Mouse (Mus musculus): ENCODE measurements around the gene Rp2. TPM values are rescaled to one million over a fixed set of nuclear protein-coding genes. Genes with fewer than 3 reads are reported as not detected.
"Not testable (repeated sequence)": the region's sequence is repeated elsewhere in the genome, so short reads cannot be mapped to it uniquely, and the experiment has no call there.

Gene Rp2
- 18.9 and 20.9 TPM in 2 replicates for polyA plus RNA-seq (2014; fragmentation: Nextera tagmentation; extraction: Ambion mirVana)

DNA sequence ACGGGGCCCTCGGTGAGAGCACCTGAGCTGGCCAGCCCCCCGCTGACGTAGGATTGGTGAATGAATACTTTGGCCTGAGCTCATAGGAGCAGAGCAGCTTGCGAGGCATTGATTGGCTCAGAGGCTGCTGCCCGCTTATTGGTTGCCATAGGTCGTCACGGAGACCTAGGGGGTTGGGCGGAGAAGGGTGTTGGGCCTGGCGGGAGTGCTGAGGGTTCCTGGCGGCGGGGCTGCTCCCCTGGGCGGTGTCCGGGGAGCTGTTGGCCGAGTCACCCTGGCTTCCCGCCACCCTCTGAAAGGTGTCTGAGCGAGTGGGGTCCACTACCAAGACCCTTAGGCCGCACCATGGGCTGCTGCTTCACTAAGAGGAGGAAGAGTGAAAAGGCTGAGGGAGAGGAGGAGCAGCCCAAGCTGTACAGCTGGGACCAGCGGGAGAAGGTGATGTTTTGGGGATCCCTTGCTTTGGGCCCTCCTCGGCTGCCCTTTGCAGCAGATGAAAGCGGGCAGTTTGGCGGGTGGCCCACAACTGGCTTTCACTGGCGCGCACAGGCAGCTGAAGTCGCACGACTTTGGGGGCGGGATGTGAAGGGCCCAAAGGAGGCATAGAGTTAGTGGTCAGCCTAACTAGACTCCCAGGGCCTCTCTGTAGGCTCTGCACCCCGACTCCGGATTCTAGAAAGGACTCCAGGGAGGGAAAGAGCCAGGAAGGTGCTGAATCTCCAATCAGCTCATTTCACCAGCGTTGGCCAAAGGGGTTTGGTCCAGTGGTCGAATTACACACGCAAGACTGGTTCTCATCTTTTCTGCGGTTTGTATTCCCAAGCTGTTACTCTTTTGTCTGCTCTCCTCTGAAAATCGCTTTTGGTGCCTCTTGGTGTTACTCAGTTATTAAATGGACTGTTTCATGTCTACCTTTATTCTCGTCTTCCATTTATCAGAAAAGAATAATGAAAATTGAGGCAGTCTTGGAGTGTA is at the start of gene Rp2:
TSS of gene Rp2 (plus strand) at position 91 of the 975 bp plus-strand sequence.
- Histone ChIP-seq H3K27ac (ENCODE audit: low read depth) (peak within 1 kb of the TSS; percentile 27; the same call in 1 of the 2 replicates), H3K9me3 (ENCODE audit: control insufficient read depth, low read length) (no peaks in the 10 kb centered on the region), H3K4me1 (replicated peaks; ENCODE audit: control insufficient read depth, insufficient read depth, low read length) (no peaks in the 10 kb centered on the region), H3K36me3 (ENCODE audit: control insufficient read depth, insufficient read depth, low read length) (no peaks in the 10 kb centered on the region), H3K9ac (ENCODE audit: low read length) (peak within 1 kb of the TSS; percentile 61), H3K4me3 (ENCODE audit: low read depth, low read length) (peak within 1 kb of the TSS; percentile 56), H3K27me3 (replicated peaks; ENCODE audit: control insufficient read depth, insufficient read depth, low read length) (no peaks in the 10 kb centered on the region), H3K4me2 (ENCODE audit: low read length) (peak within 1 kb of the TSS; percentile 50)
- ATAC-seq (replicated peaks; ENCODE audit: low FRiP score, low TSS enrichment, low read depth) (peak; percentile 100), DNase-seq (ENCODE audit: low spot score) (peak; percentile 79)
- WGBS, result 12% methylated on average over 35 of the region's 35 CpGs

- H3K4me3 ChIP-seq (ENCODE audit: low read depth, low read length), result no peak overlapping the region
- H3K4me1 ChIP-seq (replicated peaks; ENCODE audit: control insufficient read depth, insufficient read depth, low read length), result no peaks in the 10 kb centered on the region
- ATAC-seq (replicated peaks; ENCODE audit: low FRiP score, low TSS enrichment, low read depth), result no peak
- no peaks in the 10 kb centered on the region for H3K9me3 ChIP-seq (ENCODE audit: control insufficient read depth, low read length)
- H3K4me2 ChIP-seq (ENCODE audit: low read length), result no peak overlapping the region
- no peak overlapping the region for H3K9ac ChIP-seq (ENCODE audit: low read length)
- H3K27me3 ChIP-seq (replicated peaks; ENCODE audit: control insufficient read depth, insufficient read depth, low read length), result no peaks in the 10 kb centered on the region
- 67% methylated on average over 1 of the region's 1 CpGs for WGBS
- H3K36me3 ChIP-seq (ENCODE audit: control insufficient read depth, insufficient read depth, low read length), result no peaks in the 10 kb centered on the region
- H3K27ac ChIP-seq (ENCODE audit: low read depth), result no peak overlapping the region
- DNase-seq (ENCODE audit: low spot score), result no peak
These were observed 31.5 kb upstream of the Rp2 start for GRCm38 (mm10) chrX:20332756-20333155.

GRCm38 (mm10) chrX:20335722-20336121 is 28.6 kb upstream of the Rp2 start:
- no peaks in the 10 kb centered on the region for H3K9me3 ChIP-seq (ENCODE audit: control insufficient read depth, low read length)
- no peaks in the 10 kb centered on the region for H3K36me3 ChIP-seq (ENCODE audit: control insufficient read depth, insufficient read depth, low read length)
- H3K4me2 ChIP-seq (ENCODE audit: low read length), result no peak overlapping the region
- H3K9ac ChIP-seq (ENCODE audit: low read length), result no peak overlapping the region
- no peaks in the 10 kb centered on the region for H3K4me1 ChIP-seq (replicated peaks; ENCODE audit: control insufficient read depth, insufficient read depth, low read length)
- no peak for ATAC-seq (replicated peaks; ENCODE audit: low FRiP score, low TSS enrichment, low read depth)
- no peak overlapping the region for H3K4me3 ChIP-seq (ENCODE audit: low read depth, low read length)
- peak; percentile 52 for DNase-seq (ENCODE audit: low spot score)
- H3K27me3 ChIP-seq (replicated peaks; ENCODE audit: control insufficient read depth, insufficient read depth, low read length), result no peaks in the 10 kb centered on the region
- 16% methylated on average over 2 of the region's 2 CpGs for WGBS
- no peak overlapping the region for H3K27ac ChIP-seq (ENCODE audit: low read depth)

GRCm38 (mm10) chrX:20344980-20345379 is 19.3 kb upstream of the Rp2 start:
- Histone ChIP-seq H3K4me2 (ENCODE audit: low read length) (no peak overlapping the region), H3K9me3 (ENCODE audit: control insufficient read depth, low read length) (no peaks in the 10 kb centered on the region), H3K9ac (ENCODE audit: low read length) (no peak overlapping the region), H3K4me3 (ENCODE audit: low read depth, low read length) (no peak overlapping the region), H3K4me1 (replicated peaks; ENCODE audit: control insufficient read depth, insufficient read depth, low read length) (no peaks in the 10 kb centered on the region), H3K27me3 (replicated peaks; ENCODE audit: control insufficient read depth, insufficient read depth, low read length) (no peaks in the 10 kb centered on the region), H3K36me3 (ENCODE audit: control insufficient read depth, insufficient read depth, low read length) (no peaks in the 10 kb centered on the region), H3K27ac (ENCODE audit: low read depth) (no peak overlapping the region)
- ATAC-seq (replicated peaks; ENCODE audit: low FRiP score, low TSS enrichment, low read depth), result no peak
- no peak for DNase-seq (ENCODE audit: low spot score)

- no peaks in the 10 kb centered on the region for H3K4me1 ChIP-seq (replicated peaks; ENCODE audit: control insufficient read depth, insufficient read depth, low read length)
- no peak overlapping the region for H3K27ac ChIP-seq (ENCODE audit: low read depth)
- H3K9ac ChIP-seq (ENCODE audit: low read length), result no peak overlapping the region
- DNase-seq (ENCODE audit: low spot score) (no peak), ATAC-seq (replicated peaks; ENCODE audit: low FRiP score, low TSS enrichment, low read depth) (no peak)
- no peaks in the 10 kb centered on the region for H3K36me3 ChIP-seq (ENCODE audit: control insufficient read depth, insufficient read depth, low read length)
- WGBS, result 63% methylated on average over 3 of the region's 3 CpGs
- no peaks in the 10 kb centered on the region for H3K9me3 ChIP-seq (ENCODE audit: control insufficient read depth, low read length)
- H3K4me2 ChIP-seq (ENCODE audit: low read length), result no peak overlapping the region
- H3K27me3 ChIP-seq (replicated peaks; ENCODE audit: control insufficient read depth, insufficient read depth, low read length), result no peaks in the 10 kb centered on the region
- no peak overlapping the region for H3K4me3 ChIP-seq (ENCODE audit: low read depth, low read length)
These were observed 17.9 kb upstream of the Rp2 start for GRCm38 (mm10) chrX:20346355-20346754.

DNA sequence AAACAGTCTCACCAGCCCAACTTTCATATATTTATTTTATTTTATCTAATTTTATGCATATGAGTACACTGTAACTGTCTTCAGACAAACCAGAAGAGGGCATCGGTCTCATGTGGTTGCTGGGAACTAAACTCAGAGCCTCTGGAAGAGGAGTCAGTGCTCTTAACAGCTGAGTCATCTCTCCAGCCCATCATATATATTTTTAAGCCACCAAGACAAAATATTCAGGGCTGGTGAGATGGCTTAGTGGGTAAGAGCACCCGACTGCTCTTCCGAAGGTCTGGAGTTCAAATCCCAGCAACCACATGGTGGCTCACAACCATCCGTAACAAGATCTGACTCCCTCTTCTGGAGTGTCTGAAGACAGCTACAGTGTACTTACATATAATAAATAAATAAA is 14.0 kb upstream of the Rp2 start:
- not testable (repeated sequence) for H3K36me3 ChIP-seq (ENCODE audit: control insufficient read depth, insufficient read depth, low read length); DNase-seq (ENCODE audit: low spot score); ATAC-seq (replicated peaks; ENCODE audit: low FRiP score, low TSS enrichment, low read depth); H3K4me1 ChIP-seq (replicated peaks; ENCODE audit: control insufficient read depth, insufficient read depth, low read length); H3K4me3 ChIP-seq (ENCODE audit: low read depth, low read length); H3K27ac ChIP-seq (ENCODE audit: low read depth); H3K9ac ChIP-seq (ENCODE audit: low read length); H3K9me3 ChIP-seq (ENCODE audit: control insufficient read depth, low read length); H3K27me3 ChIP-seq (replicated peaks; ENCODE audit: control insufficient read depth, insufficient read depth, low read length); H3K4me2 ChIP-seq (ENCODE audit: low read length)
- WGBS, result 85% methylated on average over 3 of the region's 4 CpGs

DNA sequence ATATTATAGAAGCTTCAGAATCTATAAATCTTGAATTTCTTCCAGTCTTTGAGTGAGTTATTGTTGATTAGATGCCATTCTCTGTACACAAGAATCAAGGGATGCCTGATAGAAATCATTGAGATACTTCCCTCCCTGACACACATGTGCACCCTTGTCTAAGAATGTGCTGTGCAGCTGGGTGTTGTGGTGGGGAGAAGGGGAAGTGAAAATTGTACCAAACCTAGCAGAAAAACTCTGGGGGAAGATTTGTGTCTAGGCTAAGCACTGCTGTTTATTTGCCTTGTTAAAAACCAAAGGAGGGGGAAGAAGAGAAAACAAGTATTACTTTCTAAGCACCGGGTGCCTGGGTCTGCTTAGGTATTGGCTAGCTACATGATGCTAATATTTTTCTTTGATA is 9.0 kb upstream of the Rp2 start:
- H3K4me2 ChIP-seq (ENCODE audit: low read length), result no peak overlapping the region
- H3K4me3 ChIP-seq (ENCODE audit: low read depth, low read length), result no peak overlapping the region
- H3K9me3 ChIP-seq (ENCODE audit: control insufficient read depth, low read length), result no peaks in the 10 kb centered on the region
- no peak overlapping the region for H3K27ac ChIP-seq (ENCODE audit: low read depth)
- no peaks in the 10 kb centered on the region for H3K27me3 ChIP-seq (replicated peaks; ENCODE audit: control insufficient read depth, insufficient read depth, low read length)
- ATAC-seq (replicated peaks; ENCODE audit: low FRiP score, low TSS enrichment, low read depth), result no peak
- DNase-seq (ENCODE audit: low spot score), result no peak
- H3K4me1 ChIP-seq (replicated peaks; ENCODE audit: control insufficient read depth, insufficient read depth, low read length), result no peaks in the 10 kb centered on the region
- 73% methylated on average over 1 of the region's 1 CpGs for WGBS
- H3K9ac ChIP-seq (ENCODE audit: low read length), result no peak overlapping the region
- H3K36me3 ChIP-seq (ENCODE audit: control insufficient read depth, insufficient read depth, low read length), result no peaks in the 10 kb centered on the region

DNA sequence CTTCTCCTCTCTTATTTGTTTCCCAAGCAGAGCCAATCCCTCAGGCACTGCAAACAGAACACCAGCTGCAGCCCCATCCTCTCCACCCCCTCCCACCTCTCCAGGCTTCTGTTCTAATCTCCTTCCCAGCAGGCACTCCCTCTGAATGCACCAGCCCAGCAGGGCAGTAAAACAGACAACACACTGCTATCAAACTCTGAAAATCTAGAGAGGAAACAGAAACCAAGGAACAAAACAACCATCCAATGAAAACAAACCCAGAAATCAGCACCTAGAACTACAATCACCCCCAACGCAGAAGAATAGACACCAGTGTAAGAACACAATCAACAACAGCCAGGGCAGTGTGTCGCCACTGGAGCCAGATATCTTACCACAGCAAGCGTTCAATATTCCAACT is 8.0 kb upstream of the Rp2 start:
- 47% methylated on average over 3 of the region's 3 CpGs for WGBS

GRCm38 (mm10) chrX:20366036-20366435 is 1.8 kb downstream of the Rp2 start:
- Histone ChIP-seq H3K4me3 (ENCODE audit: low read depth, low read length) (no peak overlapping the region), H3K9me3 (ENCODE audit: control insufficient read depth, low read length) (no peaks in the 10 kb centered on the region), H3K9ac (ENCODE audit: low read length) (no peak overlapping the region), H3K4me1 (replicated peaks; ENCODE audit: control insufficient read depth, insufficient read depth, low read length) (no peaks in the 10 kb centered on the region), H3K4me2 (ENCODE audit: low read length) (peak overlapping the region; percentile 33), H3K36me3 (ENCODE audit: control insufficient read depth, insufficient read depth, low read length) (no peaks in the 10 kb centered on the region), H3K27me3 (replicated peaks; ENCODE audit: control insufficient read depth, insufficient read depth, low read length) (no peaks in the 10 kb centered on the region), H3K27ac (ENCODE audit: low read depth) (no peak overlapping the region)
- DNase-seq (ENCODE audit: low spot score) (no peak), ATAC-seq (replicated peaks; ENCODE audit: low FRiP score, low TSS enrichment, low read depth) (no peak)
- WGBS, result 59% methylated on average over 1 of the region's 1 CpGs

More for the DNA sequence above, 8.0 kb upstream of the Rp2 start:
- no peak for ATAC-seq (replicated peaks; ENCODE audit: low FRiP score, low TSS enrichment, low read depth)
- H3K9ac ChIP-seq (ENCODE audit: low read length), result no peak overlapping the region
- H3K36me3 ChIP-seq (ENCODE audit: control insufficient read depth, insufficient read depth, low read length), result no peaks in the 10 kb centered on the region
- no peak overlapping the region for H3K4me2 ChIP-seq (ENCODE audit: low read length)
- no peak for DNase-seq (ENCODE audit: low spot score)
- no peaks in the 10 kb centered on the region for H3K9me3 ChIP-seq (ENCODE audit: control insufficient read depth, low read length)
- H3K4me3 ChIP-seq (ENCODE audit: low read depth, low read length), result no peak overlapping the region
- H3K27me3 ChIP-seq (replicated peaks; ENCODE audit: control insufficient read depth, insufficient read depth, low read length), result no peaks in the 10 kb centered on the region
- no peaks in the 10 kb centered on the region for H3K4me1 ChIP-seq (replicated peaks; ENCODE audit: control insufficient read depth, insufficient read depth, low read length)
- no peak overlapping the region for H3K27ac ChIP-seq (ENCODE audit: low read depth)
